Mouse (Mus musculus): ENCODE results near the gene Gm20824. TPM values are rescaled to one million over a fixed set of nuclear protein-coding genes. Genes with fewer than 3 reads are reported as not detected.

Gm20824 gene
- total RNA-seq (2023) = not detected

GRCm38 (mm10) chrY:8257607-8258006, at the start of gene Gm20824:
Gene Gm20824 (plus strand): TSS chrY:8257907.

Other genes starting within 250 kb of the Gm20824 start
- gene Gm20825, start 186.4 kb upstream of the Gm20824 start, total RNA-seq (2023) = not detected